Mouse (Mus musculus): ENCODE measurements around the gene Dlgap4.

Dlgap4 gene

GRCm38 (mm10) chr2:156809579-156809978 is 196.1 kb downstream of the Dlgap4 start:
- peak; percentile 59 to 68 for DNase-seq

GRCm38 (mm10) chr2:156810716-156811115 is 197.2 kb downstream of the Dlgap4 start:
- no peak for DNase-seq

DNA sequence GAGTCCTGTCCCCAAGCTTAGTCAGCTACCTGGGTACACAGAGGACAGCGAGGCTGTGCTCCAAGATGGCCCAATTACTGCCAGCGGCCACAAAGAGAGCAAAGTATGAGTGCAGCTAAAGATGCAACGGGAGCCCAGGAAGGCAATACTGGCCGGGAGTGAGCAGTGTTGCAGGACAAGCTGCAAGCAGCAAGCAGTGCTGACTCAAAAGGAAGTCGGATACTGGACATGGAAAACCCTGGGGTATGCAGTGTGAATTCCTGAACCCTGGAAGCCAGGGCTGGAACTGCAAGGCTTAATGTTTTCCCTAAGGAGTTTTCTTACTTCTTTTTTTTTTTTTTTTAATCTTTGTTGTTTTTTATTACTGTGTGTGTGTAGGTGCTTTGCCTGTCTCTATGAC is 198.1 kb downstream of the Dlgap4 start:
- DNase-seq, result no peak
